Mouse (Mus musculus): ENCODE data around the gene Klk12.

The Klk12 gene

DNA sequence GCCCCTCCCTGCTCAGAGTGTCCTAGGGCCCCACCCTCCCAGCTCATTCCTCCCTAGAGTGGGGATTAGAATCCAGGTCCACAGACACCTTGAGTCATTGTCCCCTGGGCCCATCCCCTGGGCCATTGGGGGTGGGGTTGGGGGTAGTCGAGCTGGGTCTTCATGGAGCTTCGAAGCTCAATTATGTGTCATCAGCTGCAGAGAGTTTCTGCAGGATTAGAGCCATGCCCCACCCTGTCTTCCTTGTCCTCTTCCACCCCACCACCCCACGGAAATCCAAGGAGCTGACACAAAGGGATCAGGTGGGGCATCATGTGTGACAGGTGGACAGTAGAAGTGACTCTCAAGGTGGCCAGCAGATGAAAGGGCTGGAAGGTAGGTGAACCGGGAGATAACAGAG, at the start of gene Klk12:
TSS of gene Klk12 (plus strand) at position 301 of the 400 bp plus-strand sequence.
- no peak for DNase-seq (ENCODE audit: low spot score)

DNA sequence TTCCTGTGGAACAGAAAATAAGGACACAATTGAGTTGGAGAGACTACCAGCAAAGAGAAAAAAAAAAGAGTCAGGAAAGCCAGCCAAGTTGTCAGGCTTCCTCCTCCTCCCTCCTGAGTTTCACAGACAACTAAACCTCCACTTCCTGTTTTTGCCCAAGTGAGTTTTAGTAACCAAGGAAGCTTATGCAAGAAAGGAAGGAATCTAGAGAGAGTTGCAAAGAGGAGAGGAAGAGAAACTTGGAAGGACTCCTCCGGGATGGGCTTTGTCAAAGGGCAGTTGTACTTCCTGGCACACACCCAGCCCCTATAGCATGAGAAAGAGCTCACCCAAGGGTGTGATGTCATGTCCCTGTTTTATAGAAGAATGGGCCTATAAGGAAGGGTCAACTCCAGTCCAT, 20.9 kb upstream of the Klk12 start:
- no peak for DNase-seq (ENCODE audit: low spot score)

DNA sequence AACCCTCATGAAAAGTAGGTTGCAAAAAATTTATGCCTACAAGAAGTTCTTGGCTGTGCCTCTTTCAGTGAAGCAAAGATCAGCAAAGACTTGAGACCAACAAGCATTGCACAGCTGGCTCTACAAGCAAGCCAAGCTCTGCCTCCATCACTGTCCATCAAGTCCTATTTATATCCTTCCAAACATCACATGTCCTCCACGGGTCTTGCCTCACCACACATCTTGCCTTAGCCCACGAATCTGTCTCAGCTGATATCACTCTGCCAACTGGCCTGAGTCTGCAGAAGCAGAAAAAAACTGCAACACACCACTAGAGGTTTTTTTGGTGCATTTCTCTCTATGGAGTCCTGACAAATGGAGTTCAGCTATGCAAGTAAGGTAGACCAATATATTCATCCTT, 15.9 kb upstream of the Klk12 start:
- DNase-seq (ENCODE audit: low spot score), result no peak

DNA sequence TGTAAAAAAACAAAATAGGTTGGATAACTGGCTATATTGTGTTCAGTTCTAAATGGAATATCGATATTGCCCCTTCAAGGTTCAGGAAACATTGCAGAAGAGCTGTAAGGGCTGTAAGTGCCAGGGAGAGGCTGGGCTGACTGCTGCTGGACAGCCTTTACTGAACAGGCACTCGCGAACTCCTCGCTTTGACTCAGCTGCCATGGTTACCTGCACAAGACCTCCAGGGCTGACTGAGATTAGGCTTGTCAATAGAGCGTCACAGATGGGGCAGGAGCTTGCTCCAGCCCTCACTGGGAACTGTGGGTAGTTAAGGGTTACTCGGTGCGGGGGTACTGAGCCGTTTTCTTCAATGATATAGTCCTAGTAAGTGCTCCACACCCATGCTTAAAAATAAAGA, 2.2 kb upstream of the Klk12 start:
- no peak for DNase-seq (ENCODE audit: low spot score)

DNA sequence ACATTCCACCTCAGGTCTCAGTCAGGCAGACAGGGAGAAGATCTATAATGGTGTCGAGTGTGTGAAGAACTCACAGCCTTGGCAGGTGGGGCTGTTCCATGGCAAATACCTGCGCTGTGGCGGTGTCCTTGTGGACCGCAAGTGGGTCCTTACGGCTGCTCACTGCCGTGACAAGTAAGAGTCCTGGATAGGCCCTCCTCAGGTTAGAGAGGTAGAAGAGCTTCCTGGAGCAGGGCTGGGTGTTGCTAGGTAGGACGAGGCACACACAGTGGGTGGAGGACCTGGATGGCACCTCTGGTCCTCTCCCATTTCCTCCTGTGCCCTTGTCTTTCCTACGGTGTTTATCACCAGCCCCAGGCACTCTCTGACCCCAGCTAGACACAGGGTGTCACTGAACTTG, 939 bp downstream of the Klk12 start:
- DNase-seq (ENCODE audit: low spot score), result no peak

DNA sequence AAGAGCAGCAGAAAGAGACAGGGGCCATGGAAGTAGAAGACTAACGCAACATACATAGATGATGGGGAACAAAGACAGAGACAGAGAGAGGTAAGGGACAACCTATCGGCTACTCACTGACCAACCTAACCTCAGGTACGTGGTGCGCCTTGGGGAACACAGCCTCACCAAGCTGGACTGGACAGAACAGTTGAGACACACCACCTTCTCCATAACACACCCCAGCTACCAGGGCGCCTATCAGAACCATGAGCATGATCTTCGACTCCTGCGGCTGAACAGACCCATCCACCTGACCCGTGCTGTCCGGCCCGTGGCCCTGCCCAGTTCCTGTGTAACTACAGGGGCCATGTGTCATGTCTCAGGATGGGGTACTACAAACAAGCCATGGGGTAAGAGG, 2.0 kb downstream of the Klk12 start:
- no peak for DNase-seq (ENCODE audit: low spot score)

DNA sequence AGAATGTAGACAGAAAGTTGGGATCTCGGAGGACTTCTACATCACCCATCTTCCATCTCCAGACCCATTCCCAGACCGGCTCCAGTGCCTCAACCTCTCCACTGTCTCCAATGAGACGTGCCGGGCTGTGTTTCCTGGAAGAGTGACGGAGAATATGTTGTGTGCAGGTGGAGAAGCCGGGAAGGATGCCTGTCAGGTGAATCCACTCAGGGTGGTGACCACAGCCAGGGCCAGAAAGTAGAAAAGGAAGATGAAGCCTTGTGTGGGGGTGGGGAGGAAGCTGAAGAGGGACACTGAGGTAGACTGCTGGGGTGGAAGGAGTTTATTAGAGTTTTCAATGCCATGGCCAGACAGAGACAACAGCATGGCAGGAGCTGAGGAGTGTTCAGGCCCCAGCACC, 3.2 kb downstream of the Klk12 start:
- DNase-seq (ENCODE audit: low spot score), result no peak

DNA sequence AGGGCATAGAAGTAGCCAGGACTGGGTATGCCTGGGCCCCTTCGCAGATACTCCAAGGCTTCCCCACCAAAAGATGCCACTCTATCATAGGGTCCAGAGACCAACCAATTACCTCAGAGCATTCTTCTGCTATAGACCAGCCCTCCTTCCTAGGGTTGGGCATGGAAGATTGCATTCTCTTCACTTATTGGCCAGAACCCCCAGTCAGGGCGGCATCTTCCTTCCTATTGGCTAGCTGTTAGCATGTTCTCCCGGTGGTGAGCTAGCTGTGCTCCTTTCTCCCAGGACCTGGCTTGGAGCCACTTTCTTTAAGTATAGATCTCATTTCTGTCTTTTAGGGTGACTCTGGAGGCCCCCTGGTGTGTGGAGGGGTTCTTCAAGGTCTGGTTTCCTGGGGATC, 4.2 kb downstream of the Klk12 start:
- DNase-seq (ENCODE audit: low spot score), result no peak

DNA sequence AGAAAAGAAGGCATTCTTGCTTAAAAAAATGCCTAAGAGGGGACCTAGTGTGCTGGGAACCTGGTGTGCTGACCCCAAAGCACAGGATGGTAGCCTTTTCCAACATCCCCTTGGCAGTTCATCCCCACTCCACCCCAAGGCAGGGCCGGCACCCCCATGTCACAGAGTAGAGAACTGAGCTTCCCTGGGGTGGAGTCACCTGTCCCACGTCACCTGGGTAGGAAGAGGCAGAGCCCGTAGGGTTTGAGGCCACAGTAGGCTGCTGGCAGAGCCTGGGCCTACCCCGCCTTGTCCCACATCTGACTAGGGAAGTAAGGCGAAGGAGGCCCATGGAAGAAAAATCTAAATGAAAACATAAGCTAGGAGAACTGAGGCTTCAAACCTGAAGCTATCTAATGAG, 5.7 kb downstream of the Klk12 start, which contains the start of gene Klk11:
TSS of gene Klk11 (plus strand) at position 241 of the 400 bp plus-strand sequence.
- DNase-seq (ENCODE audit: low spot score), result no peak

DNA sequence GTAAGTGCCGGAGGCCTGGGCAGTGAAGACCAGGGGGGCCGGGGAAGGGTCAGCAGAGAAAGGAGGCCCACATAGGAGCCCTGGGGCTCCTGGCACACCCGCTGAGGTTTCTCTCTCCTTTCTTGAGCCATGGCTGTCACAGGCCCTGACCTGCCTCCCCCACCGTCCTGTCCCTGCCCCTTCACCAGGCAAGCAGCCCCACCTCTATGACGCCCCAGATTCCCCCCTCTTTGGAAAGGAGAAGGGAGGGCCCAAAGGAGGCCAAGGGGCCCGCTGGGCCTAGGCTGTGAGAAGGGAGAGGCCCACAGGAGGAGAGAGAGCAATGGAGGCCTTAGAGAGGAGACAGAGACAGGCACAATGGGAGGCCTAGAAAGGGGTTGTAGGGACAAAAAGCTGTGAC, 6.1 kb downstream of the Klk12 start:
- DNase-seq (ENCODE audit: low spot score), result no peak

DNA sequence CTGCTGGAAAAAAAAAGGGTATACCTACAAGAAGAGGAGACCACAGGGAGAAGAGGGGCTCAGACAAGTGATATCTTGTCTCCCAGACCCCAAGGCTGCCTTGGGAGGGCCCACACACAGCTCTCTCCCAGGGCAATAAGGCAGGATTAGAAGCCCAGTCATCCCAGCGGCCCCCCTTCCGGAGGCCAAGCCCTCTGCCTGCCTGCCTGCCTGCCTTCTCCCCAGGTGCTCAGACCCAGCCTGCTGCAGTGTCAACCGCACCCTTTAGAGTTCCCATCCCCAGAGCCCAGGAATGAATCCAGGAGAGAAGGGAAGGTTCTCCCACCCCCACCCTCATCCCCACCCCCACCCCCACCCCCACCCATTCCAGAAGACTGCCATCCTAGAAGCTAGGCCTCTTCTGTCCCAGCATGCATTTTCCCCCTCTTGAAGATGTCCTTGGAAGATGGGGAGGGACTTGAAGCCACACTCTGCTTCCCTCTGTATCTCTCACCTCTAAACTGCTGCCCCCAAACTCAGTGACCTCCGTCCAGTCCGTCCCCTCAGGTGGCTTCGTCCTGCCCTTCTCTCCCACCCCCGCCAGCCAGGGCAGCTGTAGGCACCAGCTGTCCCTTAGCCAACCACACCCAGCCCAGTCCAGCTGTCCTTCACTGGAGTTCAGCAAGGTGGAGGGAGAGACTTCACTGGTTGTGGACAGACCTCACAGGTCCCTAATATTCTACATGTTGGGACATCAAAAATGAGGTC, 6.8 kb downstream of the Klk12 start:
- DNase-seq (ENCODE audit: low spot score), result no peak

DNA sequence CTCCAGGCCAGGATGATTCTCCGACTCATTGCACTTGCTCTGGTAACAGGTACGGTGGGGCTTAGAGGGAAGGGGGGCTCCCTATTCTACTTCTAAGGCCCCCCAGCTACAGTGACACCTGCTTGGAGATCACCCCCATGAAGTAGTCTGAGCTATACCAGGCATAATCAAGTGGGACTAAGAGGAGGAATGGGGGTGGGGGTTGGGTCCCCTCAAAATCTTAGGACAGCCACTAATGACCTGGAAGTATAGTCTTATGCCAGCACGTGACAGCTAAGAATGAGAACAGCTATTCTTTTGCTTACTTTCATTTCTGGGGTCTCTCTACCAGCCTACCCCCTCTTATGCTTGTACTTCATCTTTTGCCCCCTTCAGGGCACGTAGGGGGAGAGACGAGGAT, 7.8 kb downstream of the Klk12 start:
- no peak for DNase-seq (ENCODE audit: low spot score)

DNA sequence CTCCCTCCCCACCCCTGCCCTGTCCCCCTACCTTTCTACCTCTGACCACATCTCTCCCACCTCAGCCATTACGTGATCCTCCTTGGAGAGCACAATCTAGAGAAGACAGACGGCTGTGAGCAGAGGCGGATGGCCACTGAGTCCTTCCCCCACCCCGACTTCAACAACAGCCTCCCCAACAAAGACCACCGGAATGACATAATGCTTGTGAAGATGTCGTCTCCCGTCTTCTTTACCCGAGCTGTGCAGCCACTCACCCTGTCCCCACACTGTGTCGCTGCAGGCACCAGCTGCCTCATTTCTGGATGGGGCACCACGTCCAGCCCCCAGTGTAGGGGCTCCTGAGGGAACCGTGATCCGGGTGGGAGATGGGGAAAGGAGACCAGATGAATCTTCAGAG, 8.7 kb downstream of the Klk12 start:
- no peak for DNase-seq (ENCODE audit: low spot score)

DNA sequence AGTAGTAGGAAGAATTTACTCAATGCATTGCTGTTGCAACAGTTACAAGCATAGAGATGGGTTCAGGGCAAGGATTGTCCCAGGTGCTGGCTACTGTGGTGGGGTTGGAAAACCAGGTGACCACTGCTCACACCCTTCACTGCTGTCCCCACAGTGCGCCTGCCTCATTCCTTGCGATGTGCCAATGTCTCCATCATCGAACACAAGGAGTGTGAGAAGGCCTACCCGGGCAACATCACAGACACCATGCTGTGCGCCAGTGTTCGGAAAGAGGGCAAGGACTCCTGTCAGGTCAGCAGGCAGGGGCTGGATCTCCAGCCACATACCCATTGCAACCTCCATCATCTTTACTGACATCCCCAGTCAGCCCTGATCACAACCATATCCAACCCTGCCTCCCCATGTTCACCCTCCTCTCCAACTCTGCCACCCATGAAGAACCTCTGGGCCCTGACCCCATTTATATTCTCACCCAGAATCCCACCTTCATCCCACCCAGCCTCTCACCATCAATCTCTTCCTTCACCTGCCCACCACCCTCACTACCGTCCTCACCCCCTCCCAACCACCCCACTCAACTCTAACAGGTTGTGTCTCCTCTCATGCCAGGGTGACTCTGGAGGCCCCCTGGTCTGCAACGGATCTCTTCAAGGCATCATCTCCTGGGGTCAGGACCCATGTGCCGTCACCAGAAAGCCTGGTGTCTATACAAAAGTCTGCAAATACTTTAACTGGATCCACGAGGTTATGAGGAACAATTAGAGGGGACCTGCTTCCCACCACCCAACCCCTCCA, 9.7 kb downstream of the Klk12 start:
- no peak for DNase-seq (ENCODE audit: low spot score)

DNA sequence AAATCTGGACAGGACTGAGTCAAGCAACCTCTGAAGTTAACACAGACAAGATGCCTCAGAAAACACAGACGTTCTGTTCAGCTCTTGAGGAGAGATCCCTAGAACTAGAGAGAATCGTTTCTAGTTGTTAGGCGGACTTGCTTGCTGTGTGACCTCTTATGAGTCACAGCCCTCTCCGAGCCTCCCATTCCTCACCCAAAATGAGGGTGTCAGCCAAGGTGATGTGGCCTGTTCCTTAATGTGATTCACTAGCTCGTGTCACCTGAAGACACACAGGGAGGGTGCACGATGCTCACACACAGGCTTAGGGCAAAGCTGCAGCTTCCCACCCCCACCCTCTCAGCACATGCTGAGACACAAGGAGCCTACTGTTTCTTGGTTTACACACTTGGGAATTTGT, 11.5 kb downstream of the Klk12 start:
- no peak for DNase-seq (ENCODE audit: low spot score)

DNA sequence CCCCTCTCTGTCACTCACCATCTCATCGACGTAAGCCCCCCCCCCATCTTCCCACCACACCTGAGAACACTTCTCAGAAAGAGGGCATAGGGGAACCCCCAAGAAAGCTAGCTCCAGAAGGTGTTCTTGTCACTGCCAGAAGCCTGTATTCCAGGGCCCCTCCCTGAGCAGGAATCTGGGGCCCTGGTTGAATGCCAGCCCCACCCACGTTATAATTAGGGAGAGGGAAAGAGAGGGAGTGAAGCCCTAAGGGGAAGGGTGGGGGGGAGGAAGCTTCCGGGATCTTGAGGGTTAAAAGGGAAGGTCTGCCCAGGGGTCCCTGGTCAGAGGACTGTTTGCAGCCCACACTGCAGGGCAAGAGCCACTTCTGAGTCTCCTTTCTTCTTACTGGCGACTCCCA, 12.0 kb downstream of the Klk12 start, which contains the start of gene Klk10:
TSS of gene Klk10 (plus strand) at position 290 of the 400 bp plus-strand sequence.
- DNase-seq (ENCODE audit: low spot score), result no peak

DNA sequence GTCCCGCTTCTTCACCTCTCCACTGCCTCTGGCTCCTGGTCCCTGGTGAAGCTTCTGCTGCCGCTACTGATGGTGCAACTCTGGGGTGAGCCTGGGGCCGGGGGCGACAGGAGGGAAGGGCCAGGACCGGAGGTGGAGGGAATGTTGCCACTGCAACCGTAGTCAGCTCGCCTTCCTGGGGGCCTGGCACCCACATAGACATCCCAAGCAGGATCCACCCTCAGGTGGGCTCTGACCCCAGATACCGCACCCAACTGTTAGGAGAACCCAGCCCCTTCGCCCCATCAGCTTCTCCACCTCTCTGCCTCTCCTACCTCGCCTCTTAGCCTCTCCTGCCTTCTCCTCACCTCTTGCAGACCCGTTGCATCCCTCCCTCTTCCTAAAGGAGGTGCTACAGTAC, 12.8 kb downstream of the Klk12 start:
- no peak for DNase-seq (ENCODE audit: low spot score)

DNA sequence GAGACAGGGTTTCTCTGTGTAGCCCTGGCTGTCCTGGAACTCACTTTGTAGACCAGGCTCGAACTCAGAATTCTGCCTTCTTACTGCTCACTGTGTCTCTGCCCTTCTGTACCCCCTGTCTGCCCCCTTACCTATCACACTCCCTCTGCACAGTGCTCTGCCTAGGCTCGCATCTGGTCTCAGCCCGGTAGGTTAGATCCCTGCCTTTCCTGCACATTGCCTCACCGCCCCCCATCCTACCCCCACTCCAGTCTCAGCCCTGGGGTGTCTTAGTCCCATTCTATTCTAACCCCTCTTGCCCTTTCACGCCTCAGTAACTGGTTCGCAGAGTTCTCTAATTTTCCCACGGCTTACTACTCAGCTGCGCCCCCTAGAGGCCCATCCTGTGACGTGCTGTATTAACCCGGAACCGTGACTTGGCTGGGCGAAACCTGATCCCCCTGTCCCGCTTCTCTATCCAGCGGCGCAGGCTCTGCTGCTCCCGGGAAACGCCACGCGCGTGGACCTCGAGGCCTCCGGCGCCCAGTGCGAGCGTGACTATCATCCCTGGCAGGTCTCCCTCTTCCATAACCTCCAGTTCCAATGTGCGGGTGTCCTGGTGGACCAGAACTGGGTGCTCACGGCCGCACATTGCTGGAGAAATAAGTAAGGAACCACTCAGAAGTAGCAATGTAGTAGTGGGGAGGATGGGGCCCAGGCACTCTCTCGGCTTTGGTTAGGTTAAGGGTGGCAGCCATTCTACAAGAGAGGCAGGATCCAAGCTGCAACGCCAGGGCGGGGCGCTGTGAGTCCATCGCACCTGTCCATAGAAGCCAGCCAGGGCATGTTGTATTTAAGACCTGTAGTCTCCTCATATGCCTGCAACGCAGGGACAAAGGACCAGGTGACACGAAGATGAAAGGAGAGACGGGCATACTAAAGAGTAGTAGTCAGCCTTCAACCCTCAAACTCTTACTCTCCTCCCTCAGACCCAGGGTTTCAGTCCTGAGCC, 13.9 kb downstream of the Klk12 start:
- DNase-seq (ENCODE audit: low spot score), result peak; percentile 71

DNA sequence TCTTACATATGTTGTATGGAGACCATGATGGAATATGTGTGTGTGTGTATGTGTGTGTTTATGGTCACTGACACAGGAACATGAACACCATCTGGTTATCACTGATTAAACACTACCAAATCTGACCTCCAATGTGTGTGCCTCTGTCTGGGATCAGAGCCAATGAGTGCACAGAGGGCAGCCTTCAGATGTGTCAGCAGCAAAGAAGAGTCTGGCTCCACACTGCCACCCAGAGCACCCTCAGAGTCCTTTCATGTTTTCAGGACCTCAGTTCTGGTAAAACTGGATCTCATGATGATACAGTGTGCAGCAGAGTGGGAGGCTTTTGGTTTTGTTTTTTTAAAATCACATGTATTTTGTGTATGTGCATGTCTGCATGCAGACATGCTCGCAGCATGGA, 16.6 kb downstream of the Klk12 start:
- DNase-seq (ENCODE audit: low spot score), result no peak

DNA sequence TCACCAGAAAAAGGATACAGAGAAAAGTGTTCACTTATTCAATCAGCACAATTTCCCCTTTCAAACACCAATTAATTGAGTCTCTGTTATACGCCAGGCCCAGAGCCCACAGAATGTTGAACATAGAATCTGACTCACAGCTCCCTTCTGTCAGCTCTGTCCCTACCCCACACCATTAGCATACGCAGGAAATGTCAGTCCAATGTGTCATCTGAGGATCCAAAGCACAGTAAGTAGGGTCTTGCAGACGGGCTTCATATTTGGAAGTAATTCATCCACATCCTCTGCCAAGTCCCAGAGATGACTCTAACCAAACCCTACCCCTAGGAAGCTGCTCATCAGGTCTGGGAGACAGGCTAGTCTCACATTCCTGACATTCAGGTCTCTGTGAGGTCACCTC, 19.4 kb downstream of the Klk12 start:
- DNase-seq (ENCODE audit: low spot score), result no peak

DNA sequence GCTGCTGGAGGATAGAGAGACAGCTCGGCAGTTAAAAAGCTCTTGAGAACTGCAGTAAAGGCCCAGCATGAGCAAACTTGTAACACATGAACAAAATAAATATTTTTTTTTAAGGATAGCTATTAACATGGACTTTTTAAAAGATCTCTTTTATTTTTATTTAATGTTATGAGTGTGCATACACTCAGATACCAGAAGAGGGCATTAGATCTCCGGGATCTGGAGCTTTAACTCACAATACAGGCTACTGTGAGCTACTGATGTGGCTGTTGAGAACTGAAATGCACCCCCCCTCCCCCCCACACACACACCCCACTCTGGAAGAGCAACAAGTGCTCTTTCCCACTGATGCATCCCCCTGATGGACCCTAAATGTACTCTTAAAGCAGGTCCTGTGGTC, 20.6 kb downstream of the Klk12 start:
- no peak for DNase-seq (ENCODE audit: low spot score)

DNA sequence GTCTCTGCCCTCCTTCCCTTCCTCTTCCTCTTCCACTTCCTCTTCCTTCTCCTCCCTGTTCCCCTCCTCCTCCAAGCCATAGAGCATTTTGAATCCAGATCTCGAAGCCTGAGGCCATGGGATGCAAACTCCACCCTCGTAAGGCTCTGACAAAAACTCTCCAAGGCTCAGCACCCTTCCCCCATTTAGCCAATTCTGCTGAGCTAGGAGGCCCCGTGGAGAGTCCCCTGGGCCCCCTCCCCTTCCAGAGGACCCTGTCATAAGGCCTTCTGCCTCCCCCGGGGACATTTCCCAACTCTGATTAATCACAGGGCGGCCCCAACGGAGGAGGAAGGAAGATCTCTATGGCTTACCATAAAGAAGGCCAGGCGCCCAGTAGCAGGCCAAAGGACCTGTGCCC, 22.9 kb downstream of the Klk12 start, which contains the start of gene Klk9:
TSS of gene Klk9 (plus strand) at position 301 of the 400 bp plus-strand sequence.
- DNase-seq (ENCODE audit: low spot score), result no peak
